Mouse (Mus musculus) spleen, postnatal 36 days (tissue): ENCODE results near the gene Trpm3.

Experiments used
- DNase-seq, 2 experiments: peaks; one replicate each; pipeline ENCODE4 v3.0.0; 2022; ENCODE audit warnings: low spot score in 2 of 2, mixed read lengths in 1 of 2

The Trpm3 gene

GRCm38 (mm10) chr19:23035786-23036185 lies 896.9 kb downstream of the Trpm3 start:
- DNase-seq = no peak

- no peak for DNase-seq
These were observed 898.1 kb downstream of the Trpm3 start for GRCm38 (mm10) chr19:23036782-23037477.

- no peak for DNase-seq
These were observed 898.7 kb downstream of the Trpm3 start for GRCm38 (mm10) chr19:23037499-23037898.

GRCm38 (mm10) chr19:23038321-23038720 lies 899.5 kb downstream of the Trpm3 start:
- no peak for DNase-seq

GRCm38 (mm10) chr19:23041483-23042167 lies 902.8 kb downstream of the Trpm3 start:
- no peak for DNase-seq

GRCm38 (mm10) chr19:23042168-23042733 lies 903.4 kb downstream of the Trpm3 start:
- DNase-seq = no peak

- DNase-seq = no peak
These were observed 904.9 kb downstream of the Trpm3 start for GRCm38 (mm10) chr19:23043699-23044098.
